Mouse (Mus musculus): Measurements from ENCODE around the gene Ctf2. TPM values are rescaled to one million over a fixed set of nuclear protein-coding genes. Genes with fewer than 3 reads are reported as not detected.
A peak's percentile ranks its signal among the peaks of the same experiment; 100 is the strongest.
"Not testable (repeated sequence)": the region's sequence is repeated elsewhere in the genome, so short reads cannot be mapped to it uniquely, and the experiment has no call there.

Gene Ctf2
- 0.19 and 0.36 TPM in 2 replicates for polyA plus RNA-seq (2015; fragmentation: Nextera tagmentation; extraction: Ambion mirVana)

GRCm38 (mm10) chr7:127732066-127732465, at the start of gene Ctf2:
Gene Ctf2 (minus strand): TSS chr7:127732166.
- H3K4me3 ChIP-seq; H3K27me3 ChIP-seq; H3K4me2 ChIP-seq; H3K4me1 ChIP-seq; H3K27ac ChIP-seq; ATAC-seq; H3K36me3 ChIP-seq (ENCODE audit: poor library complexity, severe bottlenecking); H3K9me3 ChIP-seq (replicated peaks); H3K9ac ChIP-seq: not testable (repeated sequence)
- no CpG with 5 or more reads among the region's 5 CpGs for WGBS

- Histone ChIP-seq H3K36me3 (ENCODE audit: poor library complexity, severe bottlenecking) (peaks cover 47% of the 10 kb centered on the region), H3K4me1 (peaks cover 18% of the 10 kb centered on the region), H3K4me3 (peak overlapping the region; percentile 88), H3K9me3 (replicated peaks) (no peaks in the 10 kb centered on the region), H3K27me3 (no peaks in the 10 kb centered on the region), H3K4me2 (peak overlapping the region; percentile 92), H3K27ac (no peak overlapping the region), H3K9ac (peak overlapping the region; percentile 90)
- 75% methylated on average over 4 of the region's 4 CpGs for WGBS
- ATAC-seq = no peak
Measured at GRCm38 (mm10) chr7:127778350-127778749, 46.4 kb upstream of the Ctf2 start.

GRCm38 (mm10) chr7:127777474-127778266, 45.7 kb upstream of the Ctf2 start:
- Histone ChIP-seq H3K27me3 (no peaks in the 10 kb centered on the region), H3K4me2 (peak overlapping the region; percentile 92), H3K36me3 (ENCODE audit: poor library complexity, severe bottlenecking) (peaks cover 42% of the 10 kb centered on the region), H3K9me3 (replicated peaks) (no peaks in the 10 kb centered on the region), H3K9ac (peak overlapping the region; percentile 90), H3K27ac (peak overlapping the region; percentile 97), H3K4me3 (peak overlapping the region; percentile 88), H3K4me1 (peaks cover 18% of the 10 kb centered on the region)
- peak; percentile 28 for ATAC-seq
- 8% methylated on average over 18 of the region's 66 CpGs for WGBS

- H3K36me3 ChIP-seq (ENCODE audit: poor library complexity, severe bottlenecking) = peaks cover 35% of the 10 kb centered on the region
- H3K4me2 ChIP-seq = peak overlapping the region; percentile 92
- peak; percentile 92 for ATAC-seq
- no peaks in the 10 kb centered on the region for H3K27me3 ChIP-seq
- peaks cover 18% of the 10 kb centered on the region for H3K4me1 ChIP-seq
- WGBS = under 1% methylated on average over 38 of the region's 70 CpGs
- H3K9me3 ChIP-seq (replicated peaks) = no peaks in the 10 kb centered on the region
- peak overlapping the region; percentile 97 for H3K27ac ChIP-seq
- H3K4me3 ChIP-seq = peak overlapping the region; percentile 88
- H3K9ac ChIP-seq = peak overlapping the region; percentile 90
Measured at GRCm38 (mm10) chr7:127776878-127777473, 45.0 kb upstream of the Ctf2 start.

GRCm38 (mm10) chr7:127776426-127776825, 44.5 kb upstream of the Ctf2 start, which contains the start of gene Setd1a:
Gene Setd1a (plus strand): TSS chr7:127776670.
- Histone ChIP-seq H3K27me3 (no peaks in the 10 kb centered on the region), H3K36me3 (ENCODE audit: poor library complexity, severe bottlenecking) (peaks cover 29% of the 10 kb centered on the region), H3K4me1 (peaks cover 18% of the 10 kb centered on the region), H3K4me2 (peak within 1 kb of the TSS; percentile 92), H3K9ac (peak within 1 kb of the TSS; percentile 90), H3K4me3 (peak within 1 kb of the TSS; percentile 88), H3K27ac (peak within 1 kb of the TSS; percentile 97), H3K9me3 (replicated peaks) (no peaks in the 10 kb centered on the region)
- under 1% methylated on average over 23 of the region's 23 CpGs for WGBS
- ATAC-seq = peak; percentile 72

GRCm38 (mm10) chr7:127775837-127776236, 43.9 kb upstream of the Ctf2 start:
- H3K4me3 ChIP-seq = peak overlapping the region; percentile 88
- not testable (repeated sequence) for ATAC-seq; H3K9me3 ChIP-seq (replicated peaks); H3K27me3 ChIP-seq
- peaks cover 23% of the 10 kb centered on the region for H3K36me3 ChIP-seq (ENCODE audit: poor library complexity, severe bottlenecking)
- WGBS = 75% methylated on average over 7 of the region's 7 CpGs
- H3K4me2 ChIP-seq = peak overlapping the region; percentile 92
- peak overlapping the region; percentile 90 for H3K9ac ChIP-seq
- H3K4me1 ChIP-seq = peaks cover 23% of the 10 kb centered on the region
- peak overlapping the region; percentile 97; the same call in 1 of the 2 replicates for H3K27ac ChIP-seq

- Histone ChIP-seq H3K9ac (0 out of 2 replicates have a peak overlapping the region, but pooled peaks have one; percentile 8), H3K27me3 (no peaks in the 10 kb centered on the region), H3K27ac (no peak overlapping the region), H3K4me1 (peaks cover 39% of the 10 kb centered on the region), H3K4me3 (no peak overlapping the region), H3K9me3 (replicated peaks) (no peaks in the 10 kb centered on the region), H3K36me3 (ENCODE audit: poor library complexity, severe bottlenecking) (peaks cover 4% of the 10 kb centered on the region; the same call in 1 of the 2 replicates), H3K4me2 (no peak overlapping the region)
- no peak for ATAC-seq
- 39% methylated on average over 9 of the region's 9 CpGs for WGBS
Measured at GRCm38 (mm10) chr7:127773664-127774384, 41.9 kb upstream of the Ctf2 start.

GRCm38 (mm10) chr7:127772557-127772956, 40.6 kb upstream of the Ctf2 start:
- ATAC-seq = no peak
- no peak overlapping the region for H3K4me2 ChIP-seq
- no peaks in the 10 kb centered on the region for H3K27me3 ChIP-seq

GRCm38 (mm10) chr7:127772080-127772479, 40.1 kb upstream of the Ctf2 start:
- Histone ChIP-seq H3K9ac (no peak overlapping the region), H3K4me2 (no peak overlapping the region), H3K36me3 (ENCODE audit: poor library complexity, severe bottlenecking) (peaks cover 16% of the 10 kb centered on the region), H3K27ac (no peak overlapping the region), H3K9me3 (replicated peaks) (no peaks in the 10 kb centered on the region), H3K4me1 (peaks cover 39% of the 10 kb centered on the region), H3K4me3 (no peak overlapping the region), H3K27me3 (no peaks in the 10 kb centered on the region)
- 87% methylated on average over 3 of the region's 3 CpGs for WGBS
- ATAC-seq = no peak

More at GRCm38 (mm10) chr7:127772557-127772956, 40.6 kb upstream of the Ctf2 start:
- peaks cover 11% of the 10 kb centered on the region for H3K36me3 ChIP-seq (ENCODE audit: poor library complexity, severe bottlenecking)
- H3K27ac ChIP-seq = no peak overlapping the region
- no peak overlapping the region for H3K4me3 ChIP-seq
- no peaks in the 10 kb centered on the region for H3K9me3 ChIP-seq (replicated peaks)
- peaks cover 39% of the 10 kb centered on the region for H3K4me1 ChIP-seq
- WGBS = 80% methylated on average over 1 of the region's 1 CpGs
- H3K9ac ChIP-seq = no peak overlapping the region

- 69% methylated on average over 5 of the region's 5 CpGs for WGBS
- ATAC-seq = no peak
- peaks cover 24% of the 10 kb centered on the region for H3K36me3 ChIP-seq (ENCODE audit: poor library complexity, severe bottlenecking)
- no peak overlapping the region for H3K27ac ChIP-seq
- no peaks in the 10 kb centered on the region for H3K9me3 ChIP-seq (replicated peaks)
- no peaks in the 10 kb centered on the region for H3K27me3 ChIP-seq
- H3K9ac ChIP-seq = no peak overlapping the region
- no peak overlapping the region for H3K4me3 ChIP-seq
- peaks cover 39% of the 10 kb centered on the region for H3K4me1 ChIP-seq
- no peak overlapping the region for H3K4me2 ChIP-seq
Measured at GRCm38 (mm10) chr7:127771262-127771661, 39.3 kb upstream of the Ctf2 start.

- H3K4me3 ChIP-seq = peak overlapping the region; percentile 47
- H3K9ac ChIP-seq = peak overlapping the region; percentile 74
- H3K27me3 ChIP-seq = no peaks in the 10 kb centered on the region
- ATAC-seq = peak; percentile 16; the same call in 1 of the 2 replicates
- 7% methylated on average over 27 of the region's 27 CpGs for WGBS
- peak overlapping the region; percentile 52 for H3K27ac ChIP-seq
- no peaks in the 10 kb centered on the region for H3K9me3 ChIP-seq (replicated peaks)
- peak overlapping the region; percentile 80 for H3K4me2 ChIP-seq
- H3K4me1 ChIP-seq = peaks cover 35% of the 10 kb centered on the region
- peaks cover 34% of the 10 kb centered on the region for H3K36me3 ChIP-seq (ENCODE audit: poor library complexity, severe bottlenecking)
Measured at GRCm38 (mm10) chr7:127770039-127770905, 38.3 kb upstream of the Ctf2 start.

All from forebrain, embryonic 13.5 days (tissue).